Mouse (Mus musculus): ENCODE results near the gene Tbx3. TPM values are rescaled to one million over a fixed set of nuclear protein-coding genes. Genes with fewer than 3 reads are reported as not detected.

Tbx3 gene
- polyA plus RNA-seq (2015; fragmentation: Nextera tagmentation; extraction: Ambion mirVana) = 6.8 and 7.5 TPM in 2 replicates

DNA sequence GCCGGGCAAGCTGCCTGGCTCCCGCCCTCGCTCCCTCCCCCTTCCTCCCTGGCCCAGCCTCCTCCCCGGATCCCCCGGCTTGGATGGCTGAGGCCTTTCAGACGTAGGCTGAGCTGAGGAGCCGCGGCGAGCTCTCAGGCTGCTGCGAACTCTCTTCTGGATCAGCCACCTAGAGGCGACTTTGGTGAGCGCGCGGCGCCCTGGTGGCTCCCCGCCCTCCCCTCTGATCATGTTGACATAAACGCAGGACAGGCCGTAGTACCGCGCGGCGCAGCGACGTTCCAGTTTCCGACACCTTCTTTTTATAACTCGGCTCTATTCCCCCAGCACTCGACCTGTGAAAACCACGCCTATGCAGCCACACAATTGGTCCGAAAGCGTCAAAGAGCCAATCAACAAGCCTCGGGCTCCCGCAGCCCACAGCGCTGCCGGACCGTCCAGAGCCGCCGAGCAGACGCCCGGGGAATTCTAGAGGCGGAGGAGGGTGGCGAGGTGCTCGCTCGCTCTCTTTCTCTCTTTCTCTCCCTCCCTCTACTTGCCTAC lies at the start of gene Tbx3:
Gene Tbx3, plus strand, starts transcription at position 104 of the 543 bp plus-strand sequence.
- peak; percentile 27 for TF ChIP-seq EP300 (optimal IDR thresholded peaks at IDR 0.05)
- TF ChIP-seq CTCF (IDR thresholded peaks at IDR 0.05; ENCODE audit: low read depth) = peak; percentile 77
- H3K27ac ChIP-seq (replicated peaks) = peak within 1 kb of the TSS; percentile 73
- H3K4me3 ChIP-seq (ENCODE audit: low read depth, low read length) = peak within 1 kb of the TSS; percentile 40
- no peaks in the 10 kb centered on the region for H3K36me3 ChIP-seq (ENCODE audit: control insufficient read depth, insufficient read depth, low read length)
- no peaks in the 10 kb centered on the region; the same call in 1 of the 2 replicates for H3K4me1 ChIP-seq (replicated peaks; ENCODE audit: control insufficient read depth, insufficient read depth)
- DNase-seq (ENCODE audit: low spot score) = peak; percentile 91
- no peaks in the 10 kb centered on the region for H3K9me3 ChIP-seq (ENCODE audit: control insufficient read depth, low read length)
- peak within 1 kb of the TSS; percentile 53 for H3K4me2 ChIP-seq (replicated peaks; ENCODE audit: low read depth)
- H3K27me3 ChIP-seq (ENCODE audit: control insufficient read depth, insufficient read depth, low read length) = peaks cover 24% of the 10 kb centered on the region; the same call in 1 of the 2 replicates
- H3K9ac ChIP-seq (ENCODE audit: low read length) = peak within 1 kb of the TSS; percentile 58
- under 1% methylated on average over 43 of the region's 43 CpGs for WGBS
- ATAC-seq (ENCODE audit: low FRiP score, low TSS enrichment) = peak; percentile 95

DNA sequence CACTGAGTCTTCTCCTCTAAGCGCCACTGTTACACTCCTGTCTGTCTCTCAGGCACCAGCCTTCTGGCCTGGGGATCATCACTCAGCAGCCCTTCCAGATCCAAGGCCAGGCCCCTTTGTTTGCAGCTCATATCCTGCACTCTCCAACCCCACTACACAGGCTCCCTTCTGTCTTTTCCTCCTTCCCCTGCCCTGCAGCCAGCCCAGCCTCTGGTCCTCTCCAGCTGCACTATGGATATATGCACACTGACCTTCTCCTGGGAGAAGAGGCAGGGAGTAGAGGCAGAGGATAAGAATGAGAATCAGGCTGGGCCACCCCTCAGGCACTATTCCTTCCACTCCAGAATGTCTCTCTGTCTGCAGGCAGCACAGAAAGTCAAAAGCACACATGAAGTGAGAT lies 48.4 kb upstream of the Tbx3 start:
- no peak overlapping the region for H3K4me3 ChIP-seq (ENCODE audit: low read depth, low read length)
- ATAC-seq (ENCODE audit: low FRiP score, low TSS enrichment) = no peak
- 70% methylated on average over 1 of the region's 1 CpGs for WGBS
- no peaks in the 10 kb centered on the region for H3K9me3 ChIP-seq (ENCODE audit: control insufficient read depth, low read length)
- DNase-seq (ENCODE audit: low spot score) = no peak
- H3K36me3 ChIP-seq (ENCODE audit: control insufficient read depth, insufficient read depth, low read length) = no peaks in the 10 kb centered on the region
- H3K9ac ChIP-seq (ENCODE audit: low read length) = no peak overlapping the region
- 0 out of 2 replicates have a peak, but pooled peaks cover 3% of the 10 kb centered on the region for H3K4me1 ChIP-seq (replicated peaks; ENCODE audit: control insufficient read depth, insufficient read depth)
- no peak overlapping the region for H3K4me2 ChIP-seq (replicated peaks; ENCODE audit: low read depth)
- H3K27me3 ChIP-seq (ENCODE audit: control insufficient read depth, insufficient read depth, low read length) = no peaks in the 10 kb centered on the region; the same call in 1 of the 2 replicates
- H3K27ac ChIP-seq (replicated peaks) = no peak overlapping the region
- TF ChIP-seq CTCF (IDR thresholded peaks at IDR 0.05; ENCODE audit: low read depth) = no peak

DNA sequence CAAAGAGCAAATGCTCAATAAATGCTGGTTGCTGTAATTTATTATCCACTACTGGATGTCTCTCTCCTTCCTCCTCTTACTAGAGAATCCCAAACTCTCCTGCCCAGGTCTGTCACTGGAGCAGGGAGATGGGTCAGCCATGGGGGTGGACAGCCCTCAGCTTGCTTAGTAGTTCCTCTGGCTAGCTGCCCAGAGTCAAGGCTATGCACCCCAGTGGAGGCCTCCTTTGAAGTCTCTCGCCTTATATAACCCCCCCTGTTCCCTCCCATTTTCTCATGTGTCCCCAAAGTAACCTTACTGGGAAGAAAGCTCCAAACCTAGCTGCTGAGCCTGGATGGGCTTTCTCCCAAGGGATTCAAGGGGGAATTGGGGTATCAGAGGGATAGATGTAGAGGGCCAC lies 45.9 kb upstream of the Tbx3 start:
- DNase-seq (ENCODE audit: low spot score) (no peak), ATAC-seq (ENCODE audit: low FRiP score, low TSS enrichment) (no peak)
- Histone ChIP-seq H3K9me3 (ENCODE audit: control insufficient read depth, low read length) (no peaks in the 10 kb centered on the region), H3K27ac (replicated peaks) (no peak overlapping the region), H3K27me3 (ENCODE audit: control insufficient read depth, insufficient read depth, low read length) (peaks cover 2% of the 10 kb centered on the region; the same call in 1 of the 2 replicates), H3K36me3 (ENCODE audit: control insufficient read depth, insufficient read depth, low read length) (no peaks in the 10 kb centered on the region), H3K4me1 (replicated peaks; ENCODE audit: control insufficient read depth, insufficient read depth) (0 out of 2 replicates have a peak, but pooled peaks cover 3% of the 10 kb centered on the region), H3K4me2 (replicated peaks; ENCODE audit: low read depth) (no peak overlapping the region), H3K4me3 (ENCODE audit: low read depth, low read length) (no peak overlapping the region), H3K9ac (ENCODE audit: low read length) (no peak overlapping the region)
- TF ChIP-seq EP300 (optimal IDR thresholded peaks at IDR 0.05) (no peak), CTCF (IDR thresholded peaks at IDR 0.05; ENCODE audit: low read depth) (no peak)
- WGBS = 20% methylated on average over 1 of the region's 1 CpGs

GRCm38 (mm10) chr5:119625603-119626002 lies 44.9 kb upstream of the Tbx3 start:
- no peak for DNase-seq (ENCODE audit: low spot score)
- WGBS = 14% methylated on average over 13 of the region's 13 CpGs

GRCm38 (mm10) chr5:119626154-119626553 lies 44.3 kb upstream of the Tbx3 start:
- no peak overlapping the region for H3K9ac ChIP-seq (ENCODE audit: low read length)
- H3K9me3 ChIP-seq (ENCODE audit: control insufficient read depth, low read length) = no peaks in the 10 kb centered on the region
- 0 out of 2 replicates have a peak, but pooled peaks cover 3% of the 10 kb centered on the region for H3K4me1 ChIP-seq (replicated peaks; ENCODE audit: control insufficient read depth, insufficient read depth)
- no peak overlapping the region for H3K4me3 ChIP-seq (ENCODE audit: low read depth, low read length)
- no peak overlapping the region for H3K4me2 ChIP-seq (replicated peaks; ENCODE audit: low read depth)
- H3K27ac ChIP-seq (replicated peaks) = no peak overlapping the region
- peaks cover 2% of the 10 kb centered on the region; the same call in 1 of the 2 replicates for H3K27me3 ChIP-seq (ENCODE audit: control insufficient read depth, insufficient read depth, low read length)
- no peaks in the 10 kb centered on the region for H3K36me3 ChIP-seq (ENCODE audit: control insufficient read depth, insufficient read depth, low read length)
- no peak for DNase-seq (ENCODE audit: low spot score)
- 49% methylated on average over 9 of the region's 9 CpGs for WGBS
- no peak for ATAC-seq (ENCODE audit: low FRiP score, low TSS enrichment)
- no peak for TF ChIP-seq CTCF (IDR thresholded peaks at IDR 0.05; ENCODE audit: low read depth)
- no peak for TF ChIP-seq EP300 (optimal IDR thresholded peaks at IDR 0.05)

More at GRCm38 (mm10) chr5:119625603-119626002, 44.9 kb upstream of the Tbx3 start:
- no peak overlapping the region for H3K4me2 ChIP-seq (replicated peaks; ENCODE audit: low read depth)
- H3K4me1 ChIP-seq (replicated peaks; ENCODE audit: control insufficient read depth, insufficient read depth) = 0 out of 2 replicates have a peak, but pooled peaks cover 3% of the 10 kb centered on the region
- H3K4me3 ChIP-seq (ENCODE audit: low read depth, low read length) = no peak overlapping the region
- H3K9me3 ChIP-seq (ENCODE audit: control insufficient read depth, low read length) = no peaks in the 10 kb centered on the region
- no peak overlapping the region for H3K27ac ChIP-seq (replicated peaks)
- peaks cover 2% of the 10 kb centered on the region; the same call in 1 of the 2 replicates for H3K27me3 ChIP-seq (ENCODE audit: control insufficient read depth, insufficient read depth, low read length)
- TF ChIP-seq EP300 (optimal IDR thresholded peaks at IDR 0.05) = no peak
- TF ChIP-seq CTCF (IDR thresholded peaks at IDR 0.05; ENCODE audit: low read depth) = no peak
- ATAC-seq (ENCODE audit: low FRiP score, low TSS enrichment) = no peak
- no peaks in the 10 kb centered on the region for H3K36me3 ChIP-seq (ENCODE audit: control insufficient read depth, insufficient read depth, low read length)
- H3K9ac ChIP-seq (ENCODE audit: low read length) = no peak overlapping the region

GRCm38 (mm10) chr5:119626662-119627061 lies 43.8 kb upstream of the Tbx3 start:
- Histone ChIP-seq H3K4me3 (ENCODE audit: low read depth, low read length) (no peak overlapping the region; the same call in 1 of the 2 replicates), H3K27ac (replicated peaks) (no peak overlapping the region), H3K9me3 (ENCODE audit: control insufficient read depth, low read length) (no peaks in the 10 kb centered on the region), H3K9ac (ENCODE audit: low read length) (no peak overlapping the region), H3K27me3 (ENCODE audit: control insufficient read depth, insufficient read depth, low read length) (peaks cover 2% of the 10 kb centered on the region; the same call in 1 of the 2 replicates), H3K4me2 (replicated peaks; ENCODE audit: low read depth) (peak overlapping the region; percentile 37; the same call in 1 of the 2 replicates), H3K36me3 (ENCODE audit: control insufficient read depth, insufficient read depth, low read length) (no peaks in the 10 kb centered on the region), H3K4me1 (replicated peaks; ENCODE audit: control insufficient read depth, insufficient read depth) (0 out of 2 replicates have a peak, but pooled peaks cover 3% of the 10 kb centered on the region)
- TF ChIP-seq CTCF (IDR thresholded peaks at IDR 0.05; ENCODE audit: low read depth) (no peak), EP300 (optimal IDR thresholded peaks at IDR 0.05) (no peak)
- ATAC-seq (ENCODE audit: low FRiP score, low TSS enrichment) (no peak), DNase-seq (ENCODE audit: low spot score) (peak; percentile 34)
- 6% methylated on average over 22 of the region's 22 CpGs for WGBS

Data from stomach, postnatal 0 days (tissue).